Mouse (Mus musculus): Measurements from ENCODE around the gene Zfp488. TPM values are rescaled to one million over a fixed set of nuclear protein-coding genes. Genes with fewer than 3 reads are reported as not detected.

Zfp488 gene
- polyA plus RNA-seq, 1 experiment from 2014 or later = 1.5 TPM

GRCm38 (mm10) chr14:33933778-33934317, 44.7 kb downstream of the Zfp488 start:
- H3K4me3 ChIP-seq (ENCODE audit: low read length) = no peak overlapping the region
- H3K4me1 ChIP-seq (ENCODE audit: control insufficient read depth, insufficient read depth, low read depth, low read length) = no peaks in the 10 kb centered on the region
- H3K9me3 ChIP-seq (ENCODE audit: control insufficient read depth, low read length) = no peaks in the 10 kb centered on the region
- no peaks in the 10 kb centered on the region for H3K27me3 ChIP-seq (replicated peaks; ENCODE audit: control insufficient read depth, insufficient read depth, low read length)
- H3K36me3 ChIP-seq (ENCODE audit: control insufficient read depth, insufficient read depth, low read length) = no peaks in the 10 kb centered on the region
- 0 out of 2 replicates have a peak, but pooled peaks have one; percentile 25 for ATAC-seq
- no peak overlapping the region for H3K27ac ChIP-seq (ENCODE audit: low read depth, low read length)
- 46% methylated on average over 5 of the region's 5 CpGs for WGBS
- no peak overlapping the region for H3K4me2 ChIP-seq (ENCODE audit: low read length)
- H3K9ac ChIP-seq (ENCODE audit: low read depth, low read length) = no peak overlapping the region

GRCm38 (mm10) chr14:33932935-33933703, 45.4 kb downstream of the Zfp488 start:
- H3K36me3 ChIP-seq (ENCODE audit: control insufficient read depth, insufficient read depth, low read length) = no peaks in the 10 kb centered on the region
- 59% methylated on average over 10 of the region's 10 CpGs for WGBS
- H3K4me1 ChIP-seq (ENCODE audit: control insufficient read depth, insufficient read depth, low read depth, low read length) = no peaks in the 10 kb centered on the region
- H3K9ac ChIP-seq (ENCODE audit: low read depth, low read length) = no peak overlapping the region
- no peaks in the 10 kb centered on the region for H3K9me3 ChIP-seq (ENCODE audit: control insufficient read depth, low read length)
- no peak overlapping the region for H3K4me3 ChIP-seq (ENCODE audit: low read length)
- no peak overlapping the region for H3K4me2 ChIP-seq (ENCODE audit: low read length)
- peak; percentile 46; the same call in 1 of the 2 replicates for ATAC-seq
- no peak overlapping the region for H3K27ac ChIP-seq (ENCODE audit: low read depth, low read length)
- no peaks in the 10 kb centered on the region for H3K27me3 ChIP-seq (replicated peaks; ENCODE audit: control insufficient read depth, insufficient read depth, low read length)

DNA sequence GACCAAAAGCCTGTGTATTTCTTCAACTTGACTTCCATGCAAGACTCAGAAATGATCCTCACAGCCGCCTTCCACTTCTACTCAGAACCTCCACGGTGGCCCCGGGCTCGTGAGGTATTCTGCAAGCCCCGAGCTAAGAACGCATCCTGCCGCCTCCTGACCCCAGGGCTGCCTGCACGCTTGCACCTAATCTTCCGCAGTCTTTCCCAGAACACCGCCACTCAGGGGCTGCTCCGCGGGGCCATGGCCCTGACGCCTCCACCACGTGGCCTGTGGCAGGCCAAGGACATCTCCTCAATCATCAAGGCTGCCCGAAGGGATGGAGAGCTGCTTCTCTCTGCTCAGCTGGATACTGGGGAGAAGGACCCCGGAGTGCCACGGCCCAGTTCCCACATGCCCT, 46.7 kb downstream of the Zfp488 start:
- WGBS = 61% methylated on average over 17 of the region's 17 CpGs
- H3K9ac ChIP-seq (ENCODE audit: low read depth, low read length) = no peak overlapping the region
- no peak overlapping the region for H3K4me2 ChIP-seq (ENCODE audit: low read length)
- no peaks in the 10 kb centered on the region for H3K36me3 ChIP-seq (ENCODE audit: control insufficient read depth, insufficient read depth, low read length)
- ATAC-seq = no peak
- no peaks in the 10 kb centered on the region for H3K9me3 ChIP-seq (ENCODE audit: control insufficient read depth, low read length)
- H3K27me3 ChIP-seq (replicated peaks; ENCODE audit: control insufficient read depth, insufficient read depth, low read length) = no peaks in the 10 kb centered on the region
- H3K27ac ChIP-seq (ENCODE audit: low read depth, low read length) = no peak overlapping the region
- no peaks in the 10 kb centered on the region for H3K4me1 ChIP-seq (ENCODE audit: control insufficient read depth, insufficient read depth, low read depth, low read length)
- H3K4me3 ChIP-seq (ENCODE audit: low read length) = no peak overlapping the region

GRCm38 (mm10) chr14:33923168-33924070, 55.1 kb downstream of the Zfp488 start, which contains the start of gene Gdf10:
TSS of gene Gdf10 (plus strand) at chr14:33923587.
- Histone ChIP-seq H3K4me1 (ENCODE audit: control insufficient read depth, insufficient read depth, low read depth, low read length) (peaks cover 18% of the 10 kb centered on the region), H3K36me3 (ENCODE audit: control insufficient read depth, insufficient read depth, low read length) (no peaks in the 10 kb centered on the region), H3K9me3 (ENCODE audit: control insufficient read depth, low read length) (no peaks in the 10 kb centered on the region), H3K4me3 (ENCODE audit: low read length) (peak within 1 kb of the TSS; percentile 53), H3K4me2 (ENCODE audit: low read length) (peak within 1 kb of the TSS; percentile 97), H3K27ac (ENCODE audit: low read depth, low read length) (peak within 1 kb of the TSS; percentile 42), H3K27me3 (replicated peaks; ENCODE audit: control insufficient read depth, insufficient read depth, low read length) (peaks cover 6% of the 10 kb centered on the region), H3K9ac (ENCODE audit: low read depth, low read length) (peak within 1 kb of the TSS; percentile 64)
- ATAC-seq = peak; percentile 73
- 1% methylated on average over 46 of the region's 85 CpGs for WGBS

DNA sequence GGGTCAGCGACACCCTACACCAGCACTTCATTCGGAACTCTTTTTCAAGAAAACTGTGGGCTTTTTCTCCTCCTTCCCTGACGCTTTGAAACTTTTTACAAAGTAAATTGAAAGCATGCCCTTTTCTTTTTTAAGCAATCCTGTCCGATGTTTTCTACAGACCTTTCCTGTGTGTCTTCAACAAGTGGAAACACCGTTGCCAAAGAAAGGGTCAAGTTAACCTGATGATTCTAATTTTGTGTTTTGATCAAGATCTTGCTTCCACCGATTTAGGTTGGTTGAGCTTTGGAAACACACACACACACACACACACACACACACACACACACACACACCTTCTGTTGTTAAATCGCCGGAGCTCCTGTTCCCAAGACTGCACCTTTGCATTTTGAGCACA, 55.8 kb downstream of the Zfp488 start:
- Histone ChIP-seq H3K9me3 (ENCODE audit: control insufficient read depth, low read length) (no peaks in the 10 kb centered on the region), H3K4me3 (ENCODE audit: low read length) (peak overlapping the region; percentile 53), H3K9ac (ENCODE audit: low read depth, low read length) (peak overlapping the region; percentile 64), H3K27ac (ENCODE audit: low read depth, low read length) (no peak overlapping the region), H3K36me3 (ENCODE audit: control insufficient read depth, insufficient read depth, low read length) (no peaks in the 10 kb centered on the region), H3K27me3 (replicated peaks; ENCODE audit: control insufficient read depth, insufficient read depth, low read length) (peaks cover 6% of the 10 kb centered on the region), H3K4me2 (ENCODE audit: low read length) (peak overlapping the region; percentile 97), H3K4me1 (ENCODE audit: control insufficient read depth, insufficient read depth, low read depth, low read length) (peaks cover 18% of the 10 kb centered on the region)
- no peak for ATAC-seq
- 14% methylated on average over 8 of the region's 8 CpGs for WGBS

- peak; percentile 56; the same call in 1 of the 2 replicates for ATAC-seq
- Histone ChIP-seq H3K27ac (ENCODE audit: low read depth, low read length) (no peak overlapping the region; the same call in 1 of the 2 replicates), H3K4me2 (ENCODE audit: low read length) (no peak overlapping the region), H3K9ac (ENCODE audit: low read depth, low read length) (no peak overlapping the region), H3K9me3 (ENCODE audit: control insufficient read depth, low read length) (no peaks in the 10 kb centered on the region), H3K4me3 (ENCODE audit: low read length) (no peak overlapping the region), H3K27me3 (replicated peaks; ENCODE audit: control insufficient read depth, insufficient read depth, low read length) (peaks cover 8% of the 10 kb centered on the region), H3K4me1 (ENCODE audit: control insufficient read depth, insufficient read depth, low read depth, low read length) (peaks cover 18% of the 10 kb centered on the region), H3K36me3 (ENCODE audit: control insufficient read depth, insufficient read depth, low read length) (no peaks in the 10 kb centered on the region)
- 8% methylated on average over 14 of the region's 14 CpGs for WGBS
Measured at GRCm38 (mm10) chr14:33920727-33921559, 57.6 kb downstream of the Zfp488 start.

Other genes with a start within 250 kb of the Zfp488 start
- 14.0 and 15.0 TPM in 2 replicates for gene Gdf10, start 55.2 kb downstream of the Zfp488 start, polyA plus RNA-seq (2015; fragmentation: Nextera tagmentation; extraction: Ambion mirVana)
- 0.06 and 0.11 TPM in 2 replicates for gene Gdf2, start 37.7 kb downstream of the Zfp488 start, polyA plus RNA-seq (2015; fragmentation: Nextera tagmentation; extraction: Ambion mirVana)
- gene Rbp3, start 24.8 kb downstream of the Zfp488 start, polyA plus RNA-seq (2015; fragmentation: Nextera tagmentation; extraction: Ambion mirVana) = 0.04 and 0.16 TPM in 2 replicates
- gene Gm30083, start 36.4 kb upstream of the Zfp488 start, polyA plus RNA-seq (2015; fragmentation: Nextera tagmentation; extraction: Ambion mirVana) = not detected in 2 replicates
- not detected in 2 replicates for gene Gm5460, start 38.0 kb upstream of the Zfp488 start, polyA plus RNA-seq (2015; fragmentation: Nextera tagmentation; extraction: Ambion mirVana)
- not detected in 2 replicates for gene Antxrl, start 73.9 kb upstream of the Zfp488 start, polyA plus RNA-seq (2015; fragmentation: Nextera tagmentation; extraction: Ambion mirVana)
- gene Anxa8, start 107.2 kb upstream of the Zfp488 start, polyA plus RNA-seq (2015; fragmentation: Nextera tagmentation; extraction: Ambion mirVana) = 0.24 and 0.27 TPM in 2 replicates
- 0.30 TPM in 1 of 2 replicates, not detected in the other for gene A630023A22Rik, start 124.0 kb upstream of the Zfp488 start, polyA plus RNA-seq (2015; fragmentation: Nextera tagmentation; extraction: Ambion mirVana)
- 0.30 and 0.31 TPM in 2 replicates for gene Npy4r, start 173.7 kb upstream of the Zfp488 start, polyA plus RNA-seq (2015; fragmentation: Nextera tagmentation; extraction: Ambion mirVana)
- 5.1 and 6.1 TPM in 2 replicates for gene Gprin2, start 222.9 kb upstream of the Zfp488 start, polyA plus RNA-seq (2015; fragmentation: Nextera tagmentation; extraction: Ambion mirVana)
- 0.91 and 1.6 TPM in 2 replicates for gene Syt15, start 240.8 kb upstream of the Zfp488 start, polyA plus RNA-seq (2015; fragmentation: Nextera tagmentation; extraction: Ambion mirVana)